Mouse (Mus musculus): Measurements from ENCODE around the gene Gm11042.

Gm11042 gene

GRCm38 (mm10) chr12:74284020-74284684 is 32.0 kb downstream of the Gm11042 start:
- peak; percentile 96 for DNase-seq (ENCODE audit: low spot score)

- no peak for DNase-seq (ENCODE audit: low spot score)
These were observed 33.3 kb downstream of the Gm11042 start for GRCm38 (mm10) chr12:74282846-74283245.

DNA sequence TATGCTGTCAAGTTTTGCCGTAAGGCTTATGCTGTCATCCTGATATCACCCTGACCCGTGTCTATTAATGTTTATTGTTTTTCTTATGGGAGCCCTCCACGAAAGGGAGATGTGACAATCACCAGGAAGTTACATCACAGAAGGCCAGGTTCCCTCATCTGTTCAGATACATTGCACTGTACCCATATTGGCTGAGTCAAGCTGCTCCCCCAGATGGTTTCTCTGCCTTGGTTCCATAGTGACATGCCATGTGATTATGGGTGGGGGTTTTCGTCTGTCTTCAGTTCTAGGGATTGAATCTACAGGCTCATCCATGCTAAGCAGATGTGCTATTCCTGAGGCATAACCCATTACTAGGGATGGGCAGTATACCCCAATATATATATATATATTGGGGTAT is 34.8 kb downstream of the Gm11042 start:
- no peak for DNase-seq (ENCODE audit: low spot score)

- DNase-seq (ENCODE audit: low spot score): no peak
These were observed 38.9 kb downstream of the Gm11042 start for GRCm38 (mm10) chr12:74277265-74277664.

- DNase-seq (ENCODE audit: low spot score): no peak
These were observed 43.6 kb downstream of the Gm11042 start for GRCm38 (mm10) chr12:74272545-74272944.

DNA sequence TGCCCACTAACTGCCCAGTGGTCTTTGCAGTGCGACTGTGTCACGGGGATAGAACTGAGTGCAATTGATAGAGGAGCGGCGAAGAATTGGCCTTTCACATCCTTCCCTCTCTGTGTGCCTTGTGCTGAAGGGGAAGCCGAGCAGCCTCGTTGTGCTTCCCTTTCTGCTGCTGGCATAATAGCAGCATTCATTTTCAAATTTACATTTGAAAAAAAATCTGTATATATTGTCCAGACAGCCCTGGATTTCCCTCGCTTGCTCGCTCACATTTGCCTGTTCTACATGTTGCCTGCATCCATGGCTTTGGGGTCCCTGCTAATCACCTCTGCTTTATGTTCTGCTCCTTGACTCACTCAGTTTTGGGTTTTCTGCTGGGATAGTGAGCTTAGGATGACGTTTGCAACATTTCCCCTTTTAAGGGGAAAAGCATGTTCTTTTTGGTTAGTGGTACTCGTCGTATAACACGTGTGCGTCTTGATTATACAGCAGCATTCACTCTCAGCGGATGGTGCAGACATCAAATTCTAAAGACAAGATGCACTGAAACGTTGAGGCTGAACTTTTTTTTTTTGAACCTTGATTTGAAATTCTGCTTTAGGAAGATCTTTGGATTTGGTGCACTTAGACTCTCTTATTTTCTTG is 47.4 kb downstream of the Gm11042 start:
- no peak for DNase-seq (ENCODE audit: low spot score)

DNA sequence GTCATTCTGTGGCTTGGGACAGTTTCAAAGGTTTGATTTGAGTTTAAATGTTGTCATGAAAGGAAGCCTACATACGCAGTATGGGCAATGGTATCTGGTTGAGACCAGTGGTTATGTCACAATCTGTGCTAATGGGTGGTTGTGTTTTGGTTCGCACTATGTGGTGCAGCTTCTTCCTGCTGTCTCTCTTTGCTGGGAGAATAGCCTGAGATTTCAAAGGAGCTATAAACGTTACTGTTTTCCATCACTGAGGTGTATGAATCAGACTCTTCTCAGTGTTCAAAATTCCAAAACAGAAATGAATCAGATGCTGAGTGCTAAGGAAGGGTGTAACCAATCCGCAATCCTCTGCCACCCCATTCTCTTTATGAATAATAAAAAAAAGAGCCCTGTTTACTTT is 49.1 kb downstream of the Gm11042 start:
- no peak for DNase-seq (ENCODE audit: low spot score)
